Mouse (Mus musculus) left cerebral cortex, adult 2 months (tissue): ENCODE results near the gene Gm4724. TPM values are rescaled to one million over a fixed set of nuclear protein-coding genes. Genes with fewer than 3 reads are reported as not detected.
"Not testable (repeated sequence)": the region's sequence is repeated elsewhere in the genome, so short reads cannot be mapped to it uniquely, and the experiment has no call there.

Source experiments
- DNase-seq, 2 experiments: peaks; one replicate each; pipeline ENCODE4 v3.0.0; 2021 to 2022; ENCODE audit warnings: low spot score in 2 of 2, mixed read lengths in 1 of 2; ENCODE audit errors: extremely low spot score in 1 of 2
- H3K27ac ChIP-seq: fragments of 200-600 bp; 2 replicates; pipeline ENCODE4 v1.8.1; 2022
- H3K4me3 ChIP-seq: fragments of 200-600 bp; 2 replicates; pipeline ENCODE4 v1.8.1; 2022
- intact Hi-C: fragments of 180-260 bp; cut with DNase I; formaldehyde crosslinking; loops from one replicate; pipeline ENCODE4 v1.15.1; 2025
- long read RNA-seq, 2 experiments: library from polyadenylated mRNA; stranded (forward); transcript quantifications; one replicate each; pipeline ENCODE4 v2.0.0; 2021; ENCODE audit warnings: borderline mapping rate in 2 of 2
- total RNA-seq, 2 experiments: library from RNA; stranded (reverse); gene quantifications; 2 replicates each; pipeline ENCODE4 v1.2.3; 2021

Gene Gm4724
- 10 to 100 TPM in 1 of 2 experiments, 1 to 10 TPM in 1; 7.6 to 17.0 TPM for total RNA-seq
- long read RNA-seq, experiment 1, partial matches to known transcripts: 1 of 3 reads
- long read RNA-seq, experiment 1, other reads (novel, unspliced or antisense): 0 of 3 reads
- long read RNA-seq, experiment 2, transcript Gm4724-203 (4 exons, 1,198 nt): major isoform, 7 of 10 reads
- long read RNA-seq, experiment 2, partial matches to known transcripts: 0 of 10 reads
- long read RNA-seq, experiment 2, other reads (novel, unspliced or antisense): 1 of 10 reads

GRCm38 (mm10) chr2:175435707-175436106, at the start of gene Gm4724:
TSS of gene Gm4724 (minus strand) at chr2:175435807.
- H3K27ac ChIP-seq, intact Hi-C loops, H3K4me3 ChIP-seq, DNase-seq: not testable (repeated sequence)

DNA sequence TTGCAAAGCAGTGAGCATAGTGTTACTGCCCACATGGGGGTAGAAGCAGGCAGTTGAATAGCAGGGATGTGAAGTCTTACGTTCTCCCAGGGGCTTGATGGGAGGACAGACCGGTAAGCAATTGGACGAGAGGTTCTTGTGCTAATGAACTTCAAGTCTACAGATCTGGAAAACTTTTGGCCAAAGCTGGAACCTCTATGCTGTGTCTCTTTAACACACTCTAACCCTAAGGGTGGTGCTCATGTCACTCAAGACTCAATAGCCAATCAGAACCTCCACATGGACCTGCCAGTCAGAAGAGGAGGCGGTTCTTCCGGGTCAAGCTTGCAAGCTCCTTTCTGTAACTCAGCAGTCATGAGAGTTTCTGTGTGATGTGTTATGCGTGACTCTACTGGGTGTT, 34.1 kb upstream of the Gm4724 start, which contains the start of gene Zfp965:
Zfp965 (plus strand) TSS at position 301 of the 400 bp plus-strand sequence.
- intact Hi-C loops, H3K27ac ChIP-seq, H3K4me3 ChIP-seq, DNase-seq: not testable (repeated sequence)

Other genes starting within 250 kb of the Gm4724 start
- 100 to 1,000 TPM in 1 of 2 experiments, 10 to 100 TPM in 1; 93.6 to 107 TPM for gene Gm14391, start 228.9 kb downstream of the Gm4724 start, total RNA-seq
- gene Gm14440, start 160.7 kb downstream of the Gm4724 start, total RNA-seq: 10 to 100 TPM; 11.9 to 12.5 TPM
- 10 to 100 TPM; 65.1 to 65.8 TPM for gene Gm4631, start 97.6 kb downstream of the Gm4724 start, total RNA-seq
- 1 to 10 TPM; 6.9 to 7.6 TPM for gene Zfp968, start 63.4 kb downstream of the Gm4724 start, total RNA-seq
- 1 to 10 TPM; 3.8 to 4.4 TPM for gene Zfp965, start 34.2 kb upstream of the Gm4724 start, total RNA-seq
- not detected for gene Gm11007, start 208.2 kb upstream of the Gm4724 start, total RNA-seq